Mouse (Mus musculus): ENCODE measurements around the gene Tle2.
A peak's percentile ranks its signal among the peaks of the same experiment; 100 is the strongest.

DNA sequence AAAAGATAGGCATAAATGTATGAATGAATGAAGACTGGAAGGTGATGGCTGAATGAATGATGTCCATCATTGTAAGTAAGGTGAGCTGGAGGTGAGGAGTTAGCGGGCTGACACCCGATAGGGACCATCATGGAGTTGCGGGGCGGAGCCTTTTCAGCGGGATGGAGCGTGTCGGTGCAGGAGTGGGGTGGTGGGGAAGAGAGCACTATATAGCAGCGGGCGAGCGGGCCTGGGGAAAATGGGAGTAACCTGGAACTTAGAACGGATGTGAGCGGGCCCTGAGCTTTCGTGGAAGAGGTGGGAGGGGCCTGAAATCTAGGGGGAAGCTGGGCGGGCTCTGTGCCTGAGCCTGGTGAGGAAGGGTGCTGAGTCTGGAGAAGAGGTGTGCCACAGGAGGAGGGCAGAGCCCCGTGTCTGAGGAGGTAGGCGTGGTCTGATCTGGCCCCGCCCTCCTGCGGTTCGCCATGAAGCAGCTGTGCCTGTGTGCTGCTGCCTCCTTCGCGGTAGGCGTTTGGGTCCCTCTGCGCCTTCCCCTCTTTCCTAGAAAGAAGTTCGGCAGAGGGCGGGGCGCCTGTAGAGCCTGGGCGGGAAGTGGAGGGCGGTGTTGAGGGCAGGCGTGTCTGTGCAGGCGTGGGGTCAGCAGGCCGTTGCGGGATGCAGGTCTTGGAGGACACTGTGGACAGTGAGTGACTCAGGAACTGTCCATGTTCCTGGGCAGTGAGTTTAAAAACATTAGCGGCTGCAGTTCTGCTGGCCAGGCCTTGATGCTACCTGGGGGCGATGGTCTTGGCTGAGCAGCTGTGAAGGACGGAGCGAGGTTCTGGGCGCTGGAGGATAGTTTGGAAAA lies 59.1 kb downstream of the Tle2 start:
- no peak for TF ChIP-seq CTCF (IDR thresholded peaks at IDR 0.05; ENCODE audit: borderline replicate concordance, insufficient read depth, low read length)
- TF ChIP-seq POLR2A (IDR thresholded peaks at IDR 0.05; ENCODE audit: low read depth, low read length), result peak; percentile 78
